Mouse (Mus musculus) neural tube, embryonic 14.5 days (tissue): Measurements from ENCODE around the gene Tcf7l2. TPM values are rescaled to one million over a fixed set of nuclear protein-coding genes. Genes with fewer than 3 reads are reported as not detected.

Experiments used
- ATAC-seq: fragments of 200-750 bp; cut with Nextera tagmentation; 2 replicates; pipeline ENCODE4 v1.8.0; 2017; ENCODE audit warnings: low read depth, mild to moderate bottlenecking, moderate TSS enrichment, moderate library complexity
- H3K27ac ChIP-seq: fragments of 300-500 bp; sonication (generic); 2 replicates; pipeline ENCODE4 v1.5.1; 2014; ENCODE audit warnings: low read depth, mild to moderate bottlenecking, control low read depth, low read length, moderate library complexity, mixed read lengths
- H3K27me3 ChIP-seq: fragments of 300-500 bp; sonication (generic); 2 replicates; pipeline ENCODE4 v1.6.1; 2014; ENCODE audit warnings: low read length; ENCODE audit not compliant: control insufficient read depth, insufficient read depth
- H3K36me3 ChIP-seq: fragments of 300-500 bp; sonication (generic); 2 replicates; pipeline ENCODE4 v1.6.1; 2014; ENCODE audit warnings: low read length, mixed read lengths; ENCODE audit not compliant: control insufficient read depth, insufficient read depth
- H3K4me1 ChIP-seq: fragments of 300-500 bp; sonication (generic); 2 replicates; pipeline ENCODE4 v1.6.1; 2014; ENCODE audit warnings: low read length; ENCODE audit not compliant: control insufficient read depth, insufficient read depth
- H3K4me2 ChIP-seq: fragments of 300-500 bp; sonication (generic); 2 replicates; pipeline ENCODE4 v1.6.1; 2014; ENCODE audit warnings: mild to moderate bottlenecking, low read depth, low read length, control low read depth
- H3K4me3 ChIP-seq: fragments of 300-500 bp; sonication (generic); 2 replicates; pipeline ENCODE4 v1.5.1; 2014; ENCODE audit warnings: low read depth, low read length, control low read depth, mixed read lengths
- H3K9ac ChIP-seq: fragments of 300-500 bp; sonication (generic); replicated peaks from 2 replicates; pipeline ENCODE4 v1.6.1; 2014; ENCODE audit warnings: low read depth, mild to moderate bottlenecking, control low read depth, low read length, mixed read lengths
- H3K9me3 ChIP-seq: fragments of 300-500 bp; sonication (generic); 2 replicates; pipeline ENCODE4 v1.6.1; 2016; ENCODE audit warnings: low read length; ENCODE audit not compliant: control insufficient read depth
- WGBS: fragments of 180-500 bp; shearing (Covaris S2); extraction: QIAGEN DNeasy Blood & Tissue Kit; methylation state at CpG from one replicate; pipeline ENCODE4 v1.1.7; 2014; 5-methylcytosine and 5-hydroxymethylcytosine counted together
- polyA plus RNA-seq: library from polyadenylated mRNA; unstranded; fragments of >200 nt; fragmentation: Nextera tagmentation; extraction: Ambion mirVana; gene quantifications from 2 replicates; pipeline ENCODE4 v1.2.1, GENCODE M21; 2014

Tcf7l2 gene
- polyA plus RNA-seq, 1 experiment from 2014 or later = 15.5 TPM

GRCm38 (mm10) chr19:55832122-55832521 is 90.5 kb downstream of the Tcf7l2 start:
- H3K4me1 ChIP-seq = no peaks in the 10 kb centered on the region
- no peaks in the 10 kb centered on the region for H3K36me3 ChIP-seq
- H3K9ac ChIP-seq = no peak overlapping the region
- no peak overlapping the region for H3K4me2 ChIP-seq
- H3K27ac ChIP-seq = no peak overlapping the region
- H3K4me3 ChIP-seq = no peak overlapping the region
- H3K9me3 ChIP-seq = no peaks in the 10 kb centered on the region
- no peak for ATAC-seq
- WGBS = 82% methylated on average over 4 of the region's 4 CpGs
- no peaks in the 10 kb centered on the region for H3K27me3 ChIP-seq

GRCm38 (mm10) chr19:55833807-55834385 is 92.3 kb downstream of the Tcf7l2 start:
- no peaks in the 10 kb centered on the region for H3K27me3 ChIP-seq
- H3K9ac ChIP-seq = no peak overlapping the region
- no peak overlapping the region for H3K4me3 ChIP-seq
- no peak overlapping the region for H3K27ac ChIP-seq
- H3K9me3 ChIP-seq = no peaks in the 10 kb centered on the region
- H3K4me1 ChIP-seq = no peaks in the 10 kb centered on the region
- H3K4me2 ChIP-seq = no peak overlapping the region
- WGBS = 92% methylated on average over 4 of the region's 4 CpGs
- no peaks in the 10 kb centered on the region for H3K36me3 ChIP-seq
- ATAC-seq = no peak

DNA sequence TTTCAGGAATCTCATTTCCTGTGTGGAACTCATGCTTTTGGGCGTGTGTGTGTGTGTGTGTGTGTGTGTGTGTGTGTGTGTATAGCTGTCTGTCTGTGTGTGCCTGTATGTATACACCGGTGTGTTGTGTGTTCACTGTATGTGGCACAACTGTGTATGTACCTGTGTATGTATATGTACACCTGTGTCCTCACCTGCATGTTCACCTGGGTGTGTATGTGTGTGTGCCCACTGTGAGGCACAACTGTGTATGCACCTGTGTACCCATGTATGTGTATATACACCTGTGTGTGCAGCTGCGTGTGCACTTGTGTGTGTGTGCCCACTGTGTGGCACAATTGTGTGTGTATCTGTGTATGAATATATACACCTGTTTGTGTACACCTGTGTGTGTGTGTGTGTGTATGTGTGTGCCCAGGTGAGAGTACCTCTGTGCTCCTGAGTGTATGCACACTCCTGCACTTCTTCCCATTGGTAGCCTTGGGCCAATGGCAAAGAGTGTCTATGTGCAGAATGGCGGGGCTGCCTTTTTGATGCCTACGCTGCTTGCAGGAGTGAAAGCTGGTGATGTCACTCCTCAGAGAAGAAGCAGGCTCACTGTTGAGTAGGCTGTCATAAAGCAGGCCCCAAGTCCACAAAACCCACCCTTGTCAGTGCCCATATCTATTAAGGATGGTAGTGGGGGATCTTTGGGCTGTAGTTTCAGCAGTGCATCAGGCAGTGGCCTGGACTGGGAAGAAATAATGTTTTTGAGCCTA is 95.5 kb downstream of the Tcf7l2 start:
- H3K4me3 ChIP-seq = no peak overlapping the region
- no peak for ATAC-seq
- H3K27ac ChIP-seq = peak overlapping the region; percentile 67
- H3K9me3 ChIP-seq = no peaks in the 10 kb centered on the region
- 76% methylated on average over 5 of the region's 5 CpGs for WGBS
- H3K27me3 ChIP-seq = no peaks in the 10 kb centered on the region
- no peak overlapping the region for H3K9ac ChIP-seq
- H3K4me1 ChIP-seq = no peaks in the 10 kb centered on the region
- no peak overlapping the region for H3K4me2 ChIP-seq
- no peaks in the 10 kb centered on the region for H3K36me3 ChIP-seq

GRCm38 (mm10) chr19:55837924-55838323 is 96.3 kb downstream of the Tcf7l2 start:
- ATAC-seq = peak; percentile 68
- WGBS = 7% methylated on average over 9 of the region's 9 CpGs
- Histone ChIP-seq H3K9me3 (no peaks in the 10 kb centered on the region), H3K4me1 (no peaks in the 10 kb centered on the region), H3K27me3 (no peaks in the 10 kb centered on the region), H3K27ac (peak overlapping the region; percentile 67), H3K4me3 (no peak overlapping the region), H3K9ac (no peak overlapping the region), H3K4me2 (peak overlapping the region; percentile 4; the same call in 1 of the 2 replicates), H3K36me3 (no peaks in the 10 kb centered on the region)

DNA sequence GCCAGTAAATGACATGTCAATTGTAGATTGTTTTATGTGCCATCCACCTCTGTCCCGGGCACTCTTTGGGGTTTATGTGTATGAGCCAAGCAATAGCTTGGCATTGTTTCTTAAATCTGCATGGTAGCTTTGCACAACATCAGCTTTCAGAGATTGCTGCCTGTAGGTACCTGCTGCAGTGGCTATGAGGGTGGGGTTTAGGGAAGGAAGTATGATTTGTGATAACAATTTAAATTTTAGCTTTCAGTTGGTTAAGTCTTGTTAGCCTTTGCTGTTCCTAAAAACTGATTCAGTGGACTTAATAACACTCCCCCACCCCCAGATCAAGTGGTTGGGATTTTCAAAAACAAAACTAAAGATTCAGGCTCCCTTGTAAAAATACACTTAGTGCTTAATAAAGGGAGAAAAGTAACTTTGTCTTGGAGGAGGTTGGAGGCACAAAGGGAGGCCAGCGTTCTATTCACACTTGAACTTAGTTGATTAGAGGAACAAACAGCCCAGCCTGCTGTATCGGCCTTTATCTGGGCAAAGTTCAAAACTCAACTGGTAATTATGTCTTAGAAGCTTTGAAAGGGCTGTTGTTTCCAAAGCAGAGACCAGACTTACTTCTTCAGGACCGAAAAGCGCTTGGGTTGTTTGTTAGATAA is 96.9 kb downstream of the Tcf7l2 start:
- Histone ChIP-seq H3K9me3 (no peaks in the 10 kb centered on the region), H3K4me2 (no peak overlapping the region), H3K36me3 (no peaks in the 10 kb centered on the region), H3K4me1 (no peaks in the 10 kb centered on the region), H3K9ac (no peak overlapping the region), H3K27me3 (no peaks in the 10 kb centered on the region), H3K4me3 (no peak overlapping the region), H3K27ac (no peak overlapping the region)
- WGBS = 15% methylated on average over 5 of the region's 5 CpGs
- ATAC-seq = no peak

GRCm38 (mm10) chr19:55839036-55839555 is 97.5 kb downstream of the Tcf7l2 start:
- 53% methylated on average over 10 of the region's 10 CpGs for WGBS
- no peak overlapping the region for H3K4me2 ChIP-seq
- no peak overlapping the region for H3K9ac ChIP-seq
- ATAC-seq = no peak
- H3K36me3 ChIP-seq = no peaks in the 10 kb centered on the region
- H3K27ac ChIP-seq = no peak overlapping the region
- no peaks in the 10 kb centered on the region for H3K27me3 ChIP-seq
- H3K4me1 ChIP-seq = no peaks in the 10 kb centered on the region
- no peak overlapping the region for H3K4me3 ChIP-seq
- no peaks in the 10 kb centered on the region for H3K9me3 ChIP-seq

GRCm38 (mm10) chr19:55840499-55841121 is 99.0 kb downstream of the Tcf7l2 start:
- 57% methylated on average over 10 of the region's 10 CpGs for WGBS
- H3K27me3 ChIP-seq = no peaks in the 10 kb centered on the region
- H3K9ac ChIP-seq = no peak overlapping the region
- H3K4me1 ChIP-seq = no peaks in the 10 kb centered on the region
- ATAC-seq = no peak
- no peak overlapping the region for H3K27ac ChIP-seq
- no peak overlapping the region for H3K4me2 ChIP-seq
- H3K36me3 ChIP-seq = no peaks in the 10 kb centered on the region
- no peak overlapping the region for H3K4me3 ChIP-seq
- no peaks in the 10 kb centered on the region for H3K9me3 ChIP-seq

DNA sequence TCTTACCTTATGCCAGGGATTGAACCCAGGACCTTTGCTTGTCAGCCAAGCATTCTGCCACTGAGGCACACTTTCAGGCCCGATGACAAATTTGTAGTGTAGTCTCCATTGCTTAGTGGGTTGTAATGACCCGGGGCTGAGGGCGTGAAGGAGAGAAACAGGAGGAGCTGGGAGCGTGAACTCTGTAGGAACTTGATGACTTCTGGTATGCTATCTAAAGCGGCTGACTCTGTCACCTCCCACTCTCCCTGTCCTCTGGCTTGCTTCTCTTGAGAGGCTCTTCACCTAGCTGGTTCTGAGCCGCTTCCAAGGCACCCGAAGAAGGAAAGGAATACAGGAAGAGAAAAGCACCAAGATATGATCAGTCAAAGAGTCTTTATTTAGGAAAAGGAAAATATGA is 100.4 kb downstream of the Tcf7l2 start:
- H3K4me2 ChIP-seq = no peak overlapping the region
- H3K9me3 ChIP-seq = no peaks in the 10 kb centered on the region
- H3K4me3 ChIP-seq = no peak overlapping the region
- no peak for ATAC-seq
- H3K36me3 ChIP-seq = no peaks in the 10 kb centered on the region
- no peak overlapping the region for H3K9ac ChIP-seq
- H3K27ac ChIP-seq = no peak overlapping the region
- WGBS = 70% methylated on average over 7 of the region's 7 CpGs
- H3K27me3 ChIP-seq = no peaks in the 10 kb centered on the region
- no peaks in the 10 kb centered on the region for H3K4me1 ChIP-seq
